Mouse (Mus musculus): Measurements from ENCODE around the gene Bsn.

Bsn gene

GRCm38 (mm10) chr9:108054331-108055040 is 135.7 kb downstream of the Bsn start:
- DNase-seq (ENCODE audit: low spot score in 2 of 2) = no peak

- DNase-seq (ENCODE audit: low spot score in 2 of 2) = no peak
Observed at GRCm38 (mm10) chr9:108053665-108054225, 136.4 kb downstream of the Bsn start.

- DNase-seq (ENCODE audit: low spot score in 2 of 2) = peak; percentile 95 to 99
Observed at GRCm38 (mm10) chr9:108052885-108053664, 137.1 kb downstream of the Bsn start, which contains the start of gene Amigo3. Amigo3 (plus strand) TSS chr9:108053159.

GRCm38 (mm10) chr9:108052411-108052810 is 137.8 kb downstream of the Bsn start:
- DNase-seq (ENCODE audit: low spot score in 2 of 2) = no peak

- DNase-seq (ENCODE audit: low spot score in 2 of 2) = no peak
Observed at GRCm38 (mm10) chr9:108051931-108052220, 138.3 kb downstream of the Bsn start.

GRCm38 (mm10) chr9:108051184-108051930 is 138.8 kb downstream of the Bsn start:
- no peak for DNase-seq (ENCODE audit: low spot score in 2 of 2)

GRCm38 (mm10) chr9:108049561-108050251 is 140.5 kb downstream of the Bsn start:
- DNase-seq (ENCODE audit: low spot score in 2 of 2) = no peak

- DNase-seq (ENCODE audit: low spot score in 2 of 2) = peak; percentile 97 to 98
Observed at GRCm38 (mm10) chr9:108049016-108049455, 141.1 kb downstream of the Bsn start, which contains the start of gene Gmppb. Gmppb (plus strand) TSS chr9:108049242.

GRCm38 (mm10) chr9:108048566-108048955 is 141.6 kb downstream of the Bsn start:
- DNase-seq (ENCODE audit: low spot score in 2 of 2) = peak in 1 of 2 experiments; percentile 38

GRCm38 (mm10) chr9:108047601-108048565 is 142.3 kb downstream of the Bsn start:
- no peak for DNase-seq (ENCODE audit: low spot score in 2 of 2)

GRCm38 (mm10) chr9:108046582-108046981 is 143.6 kb downstream of the Bsn start:
- no peak for DNase-seq (ENCODE audit: low spot score in 2 of 2)
